Mouse (Mus musculus) ovary, adult 18-20 months (tissue): ENCODE measurements around the gene Cd44.

ENCODE experiments used
- DNase-seq: peaks from one replicate; pipeline ENCODE4 v3.0.0; 2022; ENCODE audit warnings: low spot score, mixed read lengths

Gene Cd44

DNA sequence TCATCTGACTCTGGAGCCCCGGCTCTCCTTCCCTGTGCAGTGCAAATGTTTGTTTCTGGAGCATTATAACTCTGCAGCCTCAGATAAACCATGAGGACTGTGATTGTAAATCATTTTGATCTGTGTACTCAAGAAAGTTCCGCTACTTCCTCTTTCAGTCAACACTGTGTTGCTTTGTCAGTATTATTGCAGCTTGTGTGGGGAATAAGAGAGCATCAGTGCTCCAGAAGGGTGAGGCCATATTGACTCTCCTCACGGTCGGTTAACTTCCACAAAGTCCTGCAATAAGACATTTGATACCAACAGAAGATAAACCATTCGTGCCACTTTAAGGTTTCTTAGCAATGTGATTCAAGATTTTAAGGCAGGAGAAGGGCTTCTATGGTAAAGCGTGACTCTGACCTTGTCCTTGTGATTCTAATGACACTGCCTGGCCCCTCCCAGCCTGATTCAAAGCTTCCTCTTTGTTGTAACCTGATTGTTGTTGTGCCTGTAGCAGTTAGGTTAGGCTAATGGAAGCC, 86.1 kb downstream of the Cd44 start:
- DNase-seq: no peak

GRCm38 (mm10) chr2:102812756-102813155, 88.7 kb downstream of the Cd44 start:
- no peak for DNase-seq

GRCm38 (mm10) chr2:102809436-102809835, 92.0 kb downstream of the Cd44 start:
- DNase-seq: no peak

- no peak for DNase-seq
Observed at GRCm38 (mm10) chr2:102807633-102808032, 93.8 kb downstream of the Cd44 start.

DNA sequence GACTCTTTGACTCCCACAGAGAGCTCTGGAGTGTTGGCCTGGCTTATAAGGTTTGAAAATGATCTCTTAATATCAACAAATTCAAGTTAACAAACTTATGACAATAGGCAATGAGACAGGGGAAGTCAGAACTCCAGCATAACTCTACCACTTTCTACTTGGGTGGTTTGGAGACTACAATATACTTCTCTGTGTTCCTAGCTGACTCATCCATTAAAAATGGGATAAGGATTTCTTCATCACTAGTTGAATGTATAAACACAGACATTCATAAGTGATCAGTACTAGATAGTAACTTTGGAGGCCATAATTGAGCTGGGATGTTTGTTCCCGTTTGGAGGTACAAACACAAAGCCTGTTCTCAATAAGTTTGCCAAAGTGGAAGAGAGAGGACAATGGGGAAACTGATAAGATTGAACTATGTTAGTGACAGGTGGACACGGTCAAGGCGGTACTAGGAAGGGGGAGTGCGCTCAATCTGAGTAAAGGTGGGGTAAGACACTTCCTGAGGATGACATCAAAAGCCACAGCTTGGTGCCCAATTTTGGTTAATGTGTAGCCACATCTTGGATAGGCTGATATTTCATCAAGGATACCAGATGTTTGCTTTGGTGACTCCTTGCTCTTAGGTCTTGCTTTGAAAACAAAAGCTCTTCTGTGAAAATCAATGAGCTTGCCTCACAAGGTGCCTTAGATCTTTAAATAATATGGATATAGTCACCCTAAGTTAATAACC, 95.5 kb downstream of the Cd44 start:
- DNase-seq: no peak

- DNase-seq: no peak
Observed at GRCm38 (mm10) chr2:102805283-102805682, 96.2 kb downstream of the Cd44 start.

- no peak for DNase-seq
Observed at GRCm38 (mm10) chr2:102804109-102804508, 97.4 kb downstream of the Cd44 start.

DNA sequence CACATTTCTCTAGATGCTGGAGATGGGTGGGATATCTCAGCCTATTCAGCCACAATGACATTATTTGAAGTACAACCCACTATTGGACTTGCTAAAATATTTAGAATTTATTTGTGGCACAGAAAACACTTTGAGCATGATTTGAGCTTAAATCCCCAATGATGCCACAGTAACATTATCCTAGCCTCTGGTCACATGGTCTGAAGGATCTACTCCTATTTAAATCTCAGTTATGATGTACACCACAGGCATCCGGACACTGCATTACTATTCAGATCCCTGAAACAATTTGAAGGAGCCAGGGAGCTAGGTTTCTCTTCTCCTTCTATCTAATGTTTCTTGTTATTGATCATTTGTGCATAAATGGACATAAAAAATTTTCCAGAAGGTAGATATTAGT, 99.6 kb downstream of the Cd44 start:
- DNase-seq: no peak

- DNase-seq: no peak
Observed at GRCm38 (mm10) chr2:102798149-102798548, 103.3 kb downstream of the Cd44 start.

GRCm38 (mm10) chr2:102795034-102795433, 106.4 kb downstream of the Cd44 start:
- no peak for DNase-seq

DNA sequence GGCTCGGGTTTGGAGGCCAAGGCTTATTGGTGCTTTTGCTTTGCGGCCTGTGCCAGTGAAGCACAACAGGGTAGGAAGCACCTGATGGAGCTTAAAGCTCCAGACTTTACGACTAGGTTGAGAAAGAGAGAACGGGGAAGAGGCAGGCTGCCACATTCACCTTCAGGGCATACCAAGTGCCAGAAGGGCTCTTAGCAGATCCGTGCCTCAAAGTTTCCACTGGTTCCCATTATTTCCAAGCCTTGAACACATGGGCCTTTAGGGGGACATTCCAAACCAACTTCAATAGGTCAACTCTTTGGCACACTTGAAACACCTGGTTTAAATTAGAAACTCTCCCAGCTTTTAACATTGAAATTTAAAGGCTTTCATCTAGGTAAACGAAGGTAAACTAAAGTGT, 108.7 kb downstream of the Cd44 start:
- DNase-seq: no peak

DNA sequence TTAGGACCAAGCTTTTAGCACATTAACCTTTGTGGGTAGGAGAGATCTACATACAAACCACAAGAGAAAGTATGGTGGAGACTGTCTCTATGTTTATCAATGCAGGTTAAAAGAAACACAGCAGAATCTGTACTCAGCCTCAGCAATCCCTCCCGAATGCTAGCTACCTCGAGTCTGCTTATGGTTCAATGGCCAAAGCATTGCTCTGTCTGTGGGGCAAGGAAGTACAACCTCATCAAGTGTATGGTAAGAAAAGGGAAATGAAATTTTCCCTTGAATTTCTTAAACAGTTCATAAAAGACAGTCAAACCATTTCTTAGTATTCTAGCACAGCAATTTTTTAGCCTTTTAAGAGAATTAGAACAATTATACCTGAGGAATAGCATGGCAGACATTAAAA, 109.8 kb downstream of the Cd44 start:
- DNase-seq: no peak

DNA sequence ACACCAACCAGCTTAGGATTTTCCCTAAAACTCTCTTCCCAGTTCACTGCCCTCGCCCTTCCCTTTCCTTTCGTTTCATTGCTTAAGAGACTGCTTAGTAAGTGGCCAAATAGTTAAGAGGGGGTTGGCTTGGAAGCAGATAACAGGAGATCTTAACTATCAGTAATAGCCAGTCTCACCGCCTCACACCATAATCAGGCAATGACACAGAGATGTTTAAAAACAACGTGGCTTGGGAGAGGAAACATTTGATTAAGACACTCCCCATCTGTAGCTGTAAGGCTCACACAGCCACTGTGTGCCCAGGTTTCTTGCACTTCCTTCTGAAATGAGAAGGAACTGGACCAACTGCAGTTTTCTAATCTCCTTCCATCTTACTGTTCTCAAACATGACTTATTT, 115.8 kb downstream of the Cd44 start:
- DNase-seq: no peak

DNA sequence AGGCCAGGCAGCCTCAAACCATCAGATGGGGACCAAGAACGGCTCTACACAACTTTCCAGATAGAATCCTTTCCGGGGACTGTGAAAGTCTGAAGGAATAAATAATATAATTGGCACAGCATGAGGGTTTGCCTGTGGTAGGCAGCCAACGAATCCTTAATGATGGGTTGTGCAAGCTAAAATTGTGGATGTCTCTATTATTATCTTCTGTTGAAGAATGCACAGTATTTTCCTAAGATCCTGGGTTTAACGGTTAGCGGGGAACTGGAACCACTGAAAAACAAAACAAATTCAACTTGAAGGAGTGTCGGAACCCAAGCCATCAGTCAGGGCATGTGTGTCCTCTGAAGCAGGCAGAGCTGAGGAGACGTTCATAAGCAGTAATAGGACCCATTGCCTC, 118.7 kb downstream of the Cd44 start:
- DNase-seq: no peak

- DNase-seq: peak; percentile 53
Observed at GRCm38 (mm10) chr2:102778208-102778607, 123.3 kb downstream of the Cd44 start.

GRCm38 (mm10) chr2:102775561-102775960, 125.9 kb downstream of the Cd44 start:
- DNase-seq: no peak

GRCm38 (mm10) chr2:102774700-102775099, 126.8 kb downstream of the Cd44 start:
- no peak for DNase-seq

- DNase-seq: no peak
Observed at GRCm38 (mm10) chr2:102772276-102772675, 129.2 kb downstream of the Cd44 start.

DNA sequence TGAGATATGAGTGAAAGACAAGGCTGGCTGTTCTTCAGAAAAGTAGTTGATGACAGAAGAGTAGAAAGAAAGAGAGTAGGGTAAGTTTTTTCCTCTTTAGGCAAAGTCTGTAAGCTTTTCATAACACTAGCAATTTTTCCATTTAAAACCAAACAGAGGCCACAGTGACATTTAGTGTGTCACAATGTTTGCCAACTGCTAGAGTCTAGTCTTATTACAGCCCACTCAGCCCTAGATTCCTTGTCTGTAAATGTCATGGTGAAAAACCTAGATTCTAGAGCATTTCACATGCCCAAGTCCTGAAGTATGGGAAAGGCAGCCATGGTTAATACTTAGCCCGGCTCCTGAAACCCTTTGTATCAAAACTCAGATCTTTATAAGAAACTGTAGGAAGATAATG, 130.2 kb downstream of the Cd44 start:
- DNase-seq: no peak

DNA sequence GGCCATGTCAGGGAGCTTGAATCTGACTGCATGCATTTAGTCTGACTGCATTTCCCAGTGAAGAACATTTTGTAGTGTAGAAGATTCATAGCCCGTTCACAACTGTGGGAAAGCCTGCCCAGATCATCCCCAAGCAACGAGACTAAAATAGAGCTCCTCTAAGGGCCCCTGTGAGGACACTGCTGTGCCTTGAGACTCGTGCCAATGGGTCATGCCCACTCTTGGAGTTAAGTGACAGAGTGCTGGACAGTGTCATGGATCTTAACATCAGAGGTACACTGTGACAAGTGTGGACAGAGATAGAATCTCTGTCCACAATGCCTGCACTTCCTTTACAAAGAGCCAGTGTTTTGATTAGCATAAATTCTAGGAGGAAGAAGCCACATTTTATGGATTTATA, 133.2 kb downstream of the Cd44 start:
- no peak for DNase-seq

- DNase-seq: no peak
Observed at GRCm38 (mm10) chr2:102764602-102765374, 136.7 kb downstream of the Cd44 start.

DNA sequence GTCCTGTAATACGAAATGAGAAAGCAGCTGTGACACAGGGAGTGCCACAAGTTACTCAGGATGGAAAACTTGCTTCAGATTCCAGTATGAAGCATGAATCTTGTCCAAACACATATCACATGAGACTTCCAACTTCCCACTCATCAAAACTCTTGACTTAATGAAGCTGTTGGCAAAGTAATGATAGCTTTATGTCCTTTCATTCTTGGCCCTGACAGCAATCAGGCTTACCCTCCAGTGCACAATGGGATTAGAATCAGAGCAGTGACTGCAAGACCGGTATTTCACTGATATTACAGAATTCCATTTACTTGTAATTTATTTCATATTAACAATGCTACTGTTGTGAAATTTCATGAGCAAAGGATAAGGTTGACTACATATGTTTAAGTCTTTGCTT, 137.5 kb downstream of the Cd44 start:
- no peak for DNase-seq

DNA sequence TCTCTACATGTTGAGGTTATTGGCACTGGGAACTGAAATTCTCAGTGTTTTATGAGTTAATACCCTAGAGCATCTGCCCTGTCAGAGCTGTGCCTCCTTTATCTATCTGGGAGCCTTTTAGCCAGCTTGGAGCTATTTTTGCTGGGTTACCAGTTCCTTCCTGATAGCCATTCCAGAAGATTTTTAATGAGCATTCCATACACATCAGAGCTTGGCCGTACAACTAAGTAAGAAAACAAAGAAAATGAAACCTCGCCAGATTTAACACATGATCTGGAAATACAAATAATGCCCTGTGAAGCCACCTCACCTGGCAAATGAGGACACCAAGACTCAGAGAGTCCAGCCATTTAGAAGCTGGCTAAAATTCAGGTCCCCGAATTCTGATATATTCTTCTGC, 138.3 kb downstream of the Cd44 start:
- DNase-seq: no peak
